Mouse (Mus musculus) embryo, embryonic 11 days (tissue): Measurements from ENCODE around the gene Tctex1d2.
"Not testable (repeated sequence)": the region's sequence is repeated elsewhere in the genome, so short reads cannot be mapped to it uniquely, and the experiment has no call there.

Experiments
- DNase-seq: peaks from one replicate; pipeline ENCODE4 v3.0.0-alpha.2; 2015

Gene Tctex1d2

DNA sequence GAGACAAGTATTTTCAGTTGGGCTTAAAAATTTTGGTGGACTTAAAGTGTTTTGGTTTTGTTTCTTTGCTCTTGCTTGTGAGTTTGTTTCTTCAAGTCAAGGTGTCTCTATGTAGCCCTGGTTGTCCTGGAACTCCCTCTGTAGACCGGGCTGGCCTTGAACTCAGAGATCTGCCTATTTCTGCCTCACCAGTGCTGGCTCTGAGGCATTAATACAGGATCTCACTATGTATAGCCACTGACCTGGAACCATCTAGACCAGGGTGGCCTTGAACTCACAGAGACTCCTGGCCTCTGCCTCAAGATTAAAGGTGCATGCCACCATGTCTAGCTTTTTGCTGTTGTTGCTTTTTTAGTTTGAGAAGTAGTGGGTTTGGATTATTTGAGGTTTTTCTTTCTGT, 12.4 kb downstream of the Tctex1d2 start:
- DNase-seq = no peak

DNA sequence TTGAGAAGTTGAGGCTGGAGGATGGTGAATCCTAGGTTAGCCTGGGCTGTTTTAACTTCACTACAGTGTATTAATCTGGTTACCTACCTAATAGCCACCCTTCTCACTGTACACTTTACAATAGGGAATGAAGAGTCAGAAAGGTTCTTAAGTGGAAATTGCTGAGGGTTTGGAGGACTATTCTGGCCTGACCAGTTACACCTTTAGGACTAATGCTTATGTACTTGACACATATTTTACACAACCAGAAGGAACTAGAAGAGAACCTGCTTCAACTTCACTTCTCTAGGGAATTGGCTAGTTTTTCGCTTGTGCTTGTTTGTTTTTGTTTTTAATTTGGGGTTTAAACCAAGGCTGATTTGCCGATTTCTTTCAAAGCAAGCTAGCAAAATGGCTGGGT, 13.6 kb downstream of the Tctex1d2 start:
- no peak for DNase-seq

DNA sequence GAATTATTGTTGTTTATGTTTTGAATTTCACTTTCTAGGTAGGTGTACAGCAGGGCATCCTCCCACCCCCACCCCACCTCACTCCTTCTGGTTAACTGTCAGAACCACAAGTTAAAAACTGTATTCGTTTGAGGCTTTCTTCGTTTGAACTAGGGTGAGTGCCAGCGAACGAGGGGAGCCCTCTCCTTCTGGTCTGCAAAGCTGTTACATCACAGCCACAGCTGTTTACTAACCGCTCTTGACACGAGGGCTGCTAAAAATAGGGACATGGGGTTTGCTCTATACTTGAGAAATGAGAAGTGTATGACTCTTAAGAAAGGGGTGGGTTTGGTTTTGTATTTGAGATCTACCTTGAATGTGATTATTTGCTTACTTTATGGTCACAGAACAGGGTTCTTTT, 14.6 kb downstream of the Tctex1d2 start:
- no peak for DNase-seq

DNA sequence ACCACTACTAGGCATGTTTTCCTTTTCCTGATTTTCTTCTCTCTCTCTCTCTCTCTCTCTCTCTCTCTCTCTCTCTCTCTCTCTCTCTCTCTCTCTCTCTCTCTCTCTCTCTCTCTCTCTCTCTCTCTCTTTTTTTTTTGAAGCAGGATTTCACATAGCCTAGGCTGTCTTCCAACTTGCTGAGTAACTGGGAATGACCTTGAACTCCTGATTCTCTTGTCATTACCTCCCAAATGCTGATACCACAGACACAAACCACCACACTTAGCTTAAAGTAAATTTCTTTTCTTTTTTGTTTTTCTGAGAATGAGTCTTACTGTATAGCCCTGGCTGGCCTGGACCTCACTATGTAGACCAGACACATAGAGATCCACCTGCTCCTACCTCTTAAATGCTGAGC, 15.2 kb downstream of the Tctex1d2 start:
- DNase-seq = no peak

DNA sequence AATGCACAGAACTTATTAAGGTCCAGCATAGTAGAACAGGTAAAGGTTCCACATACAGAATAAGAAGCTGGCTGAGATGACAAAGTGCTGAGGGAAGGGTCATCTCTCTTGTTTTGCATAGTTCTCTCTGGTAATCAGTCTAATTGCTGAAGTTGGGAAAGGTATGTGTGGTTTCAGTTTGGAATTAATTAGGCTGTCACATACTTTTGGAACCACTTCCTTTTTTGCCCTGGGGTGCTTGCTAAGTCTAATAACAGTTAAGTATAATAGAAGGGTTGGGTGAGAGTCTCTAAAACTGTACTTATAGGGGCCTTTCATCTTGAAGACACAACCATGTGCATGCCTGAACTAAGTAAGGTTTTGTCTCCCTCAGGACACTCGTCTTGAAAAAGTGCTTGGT, 17.2 kb downstream of the Tctex1d2 start:
- no peak for DNase-seq

DNA sequence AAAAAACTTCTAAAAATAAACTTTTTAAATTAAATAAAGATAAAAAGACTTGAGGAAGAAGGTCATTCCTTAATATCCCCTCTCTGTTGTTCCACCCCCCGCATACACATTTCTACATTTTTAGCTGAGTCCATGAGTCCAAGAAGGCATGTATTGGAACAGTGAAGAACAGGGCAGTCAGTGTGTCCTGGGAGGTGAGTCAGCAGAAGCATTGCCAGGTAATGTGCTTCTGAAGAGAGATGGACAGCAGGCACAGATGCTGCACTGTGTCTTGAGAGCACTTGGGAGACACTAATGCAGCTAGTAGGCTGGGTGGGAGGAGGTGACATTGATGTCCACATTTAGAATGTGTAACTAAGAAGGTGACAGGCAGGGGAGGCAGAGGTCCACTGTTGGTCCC, 17.8 kb downstream of the Tctex1d2 start:
- no peak for DNase-seq

DNA sequence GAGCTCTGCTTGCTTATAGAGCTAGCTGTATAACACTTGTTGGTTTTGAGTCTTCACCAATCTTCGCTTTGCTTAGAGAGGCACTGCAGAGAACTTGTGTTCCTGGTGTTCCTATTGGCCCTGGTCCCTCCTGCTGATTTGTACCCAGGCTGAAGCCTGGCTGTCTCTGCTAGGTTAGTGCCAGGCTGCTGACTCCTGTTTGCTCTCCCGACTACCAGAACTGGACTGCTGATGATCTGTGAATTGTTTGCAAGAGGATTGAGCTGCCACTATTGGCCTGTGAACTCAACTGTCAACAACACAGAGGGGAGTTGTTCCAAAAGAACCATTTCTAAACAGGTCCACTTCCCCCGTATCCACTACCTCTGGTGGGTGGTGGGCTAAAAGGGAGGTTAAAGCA, 21.9 kb downstream of the Tctex1d2 start:
- DNase-seq = no peak

DNA sequence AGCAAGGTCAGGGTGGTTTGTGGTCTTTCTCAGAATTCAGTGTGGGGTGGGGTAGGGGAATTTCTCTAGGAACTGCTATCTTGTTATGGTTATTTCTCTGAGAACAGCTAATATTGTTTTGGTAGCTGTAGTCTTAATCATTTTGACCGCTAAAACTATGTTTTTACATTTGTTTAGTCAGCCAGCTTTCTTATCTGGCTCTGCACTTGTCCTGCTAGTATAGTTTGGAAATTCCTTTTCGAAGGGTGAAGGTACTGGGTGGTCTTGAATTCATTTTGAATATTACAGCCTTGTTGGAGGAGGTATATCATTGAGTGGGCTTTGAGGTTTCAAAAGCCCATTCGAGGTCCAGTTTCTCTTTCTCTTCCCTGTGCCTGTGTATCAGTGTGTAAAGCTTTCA, 25.1 kb downstream of the Tctex1d2 start:
- not testable (repeated sequence) for DNase-seq

DNA sequence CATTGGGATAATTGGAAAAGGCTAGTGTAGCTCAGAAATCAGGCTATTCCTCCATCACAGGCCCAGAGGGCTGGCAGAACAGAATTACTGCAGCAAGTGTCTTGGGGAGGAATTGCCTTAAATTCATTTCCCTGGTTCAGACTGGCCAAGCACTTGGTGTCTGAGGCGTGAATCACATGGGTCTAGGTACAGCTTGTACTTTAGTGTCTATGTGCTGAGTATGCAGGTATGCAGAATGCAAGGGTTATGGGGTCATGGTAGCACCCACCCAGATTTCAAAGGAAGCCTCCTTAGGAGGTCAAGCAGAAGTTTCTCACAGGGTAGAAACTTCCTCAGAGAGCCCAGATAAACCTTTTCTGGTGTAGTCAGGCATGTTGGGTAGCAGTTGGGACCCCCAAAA, 26.1 kb downstream of the Tctex1d2 start:
- no peak for DNase-seq

DNA sequence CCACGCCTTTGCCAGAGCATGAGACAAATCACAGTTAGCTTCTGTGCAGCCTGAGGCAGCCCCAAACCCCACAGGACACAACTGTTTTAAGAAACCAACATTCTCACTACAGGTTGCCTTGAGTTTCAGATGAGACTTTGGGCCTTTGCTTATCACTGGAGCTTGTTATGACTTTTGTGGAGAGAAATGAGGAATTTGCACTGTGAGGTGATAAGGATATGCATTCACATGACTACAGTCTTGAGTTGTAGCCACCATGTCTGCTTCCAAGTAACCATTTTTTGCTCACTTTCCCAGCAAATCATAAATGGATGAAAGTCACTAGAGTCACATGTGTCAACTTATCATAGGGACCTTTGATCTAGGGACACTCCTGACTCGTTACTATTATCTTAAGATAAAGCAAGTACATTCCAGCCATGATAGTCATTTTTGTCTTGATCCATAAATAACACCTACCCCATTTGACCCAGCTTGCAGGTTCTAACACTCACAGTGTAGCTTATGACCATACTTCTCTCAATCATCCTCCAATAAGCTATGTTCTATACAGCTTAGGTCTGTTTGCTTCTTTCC, 27.1 kb downstream of the Tctex1d2 start:
- no peak for DNase-seq

DNA sequence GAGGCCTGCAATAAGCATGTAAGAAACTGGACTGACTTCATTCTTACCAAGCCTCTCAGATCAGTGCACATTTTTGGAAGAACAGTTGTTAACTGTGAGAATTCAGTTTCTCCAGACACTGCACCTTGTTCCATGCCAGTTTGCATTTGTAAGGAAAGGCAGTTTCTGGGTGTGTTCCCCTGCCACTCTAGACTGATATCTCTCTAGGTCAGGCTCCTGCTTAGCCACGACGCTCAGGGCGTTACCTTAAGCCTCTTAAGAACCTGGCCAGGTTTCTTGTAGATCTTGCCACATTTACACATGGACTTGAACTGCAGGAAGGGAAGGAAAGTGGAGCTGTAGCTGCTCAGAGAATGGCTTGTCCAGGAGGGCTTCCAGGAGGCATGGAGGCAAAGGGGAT, 30.2 kb downstream of the Tctex1d2 start:
- no peak for DNase-seq

DNA sequence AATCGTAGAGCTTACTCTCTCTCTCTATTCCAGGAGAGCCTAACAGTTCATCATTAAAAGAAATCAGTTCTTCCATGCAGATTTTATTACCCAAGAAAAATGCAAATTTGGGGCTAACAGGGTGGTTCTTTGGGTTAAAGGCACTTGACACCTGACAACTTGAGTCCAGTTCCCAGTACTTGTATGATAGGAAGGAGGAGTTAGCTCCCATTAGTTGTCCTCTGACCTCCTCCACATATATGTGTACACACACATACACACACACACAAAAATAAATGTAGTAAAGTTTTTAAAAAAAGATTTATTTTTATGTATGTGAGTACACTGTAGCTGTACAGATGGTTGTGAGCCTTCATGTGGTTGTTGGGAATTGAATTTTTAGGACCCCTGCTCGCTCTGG, 30.6 kb downstream of the Tctex1d2 start:
- no peak for DNase-seq

DNA sequence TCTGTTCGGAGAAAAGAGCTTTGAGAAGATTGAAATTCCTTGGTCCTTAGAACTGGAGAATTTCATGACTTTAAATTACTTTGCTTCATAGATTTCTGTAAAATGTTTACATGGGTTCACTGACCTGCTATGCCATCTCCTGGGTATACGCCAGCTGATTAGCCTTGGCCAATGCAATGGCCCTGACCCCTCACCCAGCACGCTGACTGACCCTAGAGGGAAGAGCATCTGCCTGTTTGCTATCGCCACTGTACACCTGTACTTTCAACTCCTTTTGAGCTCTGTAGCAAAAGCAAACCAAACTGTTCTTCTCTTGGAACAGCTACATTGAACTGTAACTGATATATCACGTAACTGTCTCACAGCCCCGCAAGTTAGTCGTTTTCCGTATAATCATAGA, 33.6 kb downstream of the Tctex1d2 start:
- no peak for DNase-seq

DNA sequence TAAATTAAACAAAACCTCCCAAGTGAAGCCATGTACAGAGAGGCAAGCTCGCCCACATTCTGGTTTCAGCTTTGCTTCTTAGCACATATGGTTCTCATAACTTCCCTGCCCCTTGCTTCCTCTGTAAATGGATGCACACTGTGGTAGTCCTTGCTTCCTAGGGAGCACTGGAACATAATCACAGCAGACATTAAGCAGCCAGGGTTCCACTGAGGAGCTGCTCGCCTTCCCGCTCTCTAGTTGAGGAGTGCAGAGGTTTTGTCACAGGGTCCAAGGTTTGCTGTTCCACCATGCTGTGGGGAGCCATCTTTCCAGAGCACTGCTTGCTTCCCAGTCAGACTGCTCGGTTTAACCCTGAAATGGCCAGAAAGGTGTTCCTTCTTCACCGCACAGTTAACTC, 35.1 kb downstream of the Tctex1d2 start:
- DNase-seq = peak; percentile 40

DNA sequence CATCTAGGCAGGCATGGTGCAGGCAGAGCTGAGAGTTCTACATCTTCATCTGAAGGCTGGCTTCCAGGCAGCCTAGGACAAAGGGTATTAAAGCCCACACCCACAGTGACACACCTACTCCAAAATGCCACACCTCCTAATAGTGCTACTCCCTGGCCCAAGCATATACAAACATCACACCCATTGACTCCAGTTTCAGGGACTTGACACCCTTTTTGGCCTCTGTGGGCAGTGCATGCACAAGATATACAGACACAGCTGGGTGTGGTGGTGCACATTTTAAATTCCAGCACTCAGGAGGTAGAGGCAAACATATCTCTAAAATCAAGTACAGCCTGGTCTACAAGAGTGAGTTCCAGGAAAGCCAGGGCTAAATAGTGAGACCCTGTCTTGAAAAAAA, 36.6 kb downstream of the Tctex1d2 start:
- no peak for DNase-seq

DNA sequence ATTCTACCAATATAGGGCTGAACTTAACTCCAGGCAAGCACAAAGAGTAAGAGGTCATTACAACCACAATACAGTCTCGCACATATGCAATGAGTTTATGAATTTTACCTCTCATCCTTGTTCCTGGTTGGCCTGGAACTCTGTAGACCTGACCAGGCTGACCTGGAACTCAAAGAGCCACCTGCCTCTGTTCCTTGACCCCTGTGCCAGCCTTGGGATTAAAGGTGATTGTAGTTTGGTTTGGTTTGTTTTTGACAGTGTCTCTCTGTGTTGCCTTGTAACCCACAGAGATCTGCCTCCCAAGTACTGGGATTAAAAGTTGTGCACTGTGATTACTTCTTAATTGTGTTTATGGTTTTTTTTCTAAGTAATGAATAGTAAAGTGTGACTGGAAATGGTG, 37.3 kb downstream of the Tctex1d2 start:
- DNase-seq = no peak

DNA sequence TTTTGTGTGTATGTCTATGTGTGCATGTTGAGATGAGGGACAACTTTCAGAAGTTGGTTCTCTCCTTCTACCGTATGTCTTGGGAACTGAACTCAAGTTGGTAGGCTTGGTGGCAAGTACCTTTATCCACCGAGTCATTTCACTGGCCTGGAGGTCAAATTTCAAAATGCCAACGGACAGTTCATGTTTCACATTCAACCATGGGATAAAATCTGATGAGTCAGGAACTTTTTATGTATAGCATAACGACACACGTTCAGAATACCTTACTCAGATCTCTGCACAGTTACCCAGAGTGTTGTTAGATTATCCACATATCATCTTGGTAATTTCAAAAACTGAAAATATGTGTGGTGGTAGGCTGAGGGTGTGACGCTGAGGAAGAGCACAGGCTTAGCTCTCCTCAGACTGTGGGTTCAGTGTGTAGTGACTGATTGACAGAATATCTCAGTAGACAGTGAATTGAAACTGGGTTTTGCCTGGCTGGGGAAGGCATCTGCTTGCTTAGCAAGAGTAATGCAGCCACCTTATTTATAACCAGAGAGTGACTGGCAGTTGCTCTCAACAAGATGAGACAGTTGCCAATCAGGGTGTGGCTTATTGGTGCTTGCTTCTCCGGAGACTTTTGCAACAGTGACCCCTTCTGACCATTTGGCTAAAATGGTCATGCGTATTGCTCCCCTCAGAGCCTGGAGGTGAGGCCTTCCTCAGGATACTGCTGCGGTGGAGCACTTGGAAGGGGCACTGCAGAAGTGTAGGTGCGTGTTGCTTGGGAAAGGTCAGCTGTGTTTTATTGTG, 38.3 kb downstream of the Tctex1d2 start:
- DNase-seq = peak; percentile 67

DNA sequence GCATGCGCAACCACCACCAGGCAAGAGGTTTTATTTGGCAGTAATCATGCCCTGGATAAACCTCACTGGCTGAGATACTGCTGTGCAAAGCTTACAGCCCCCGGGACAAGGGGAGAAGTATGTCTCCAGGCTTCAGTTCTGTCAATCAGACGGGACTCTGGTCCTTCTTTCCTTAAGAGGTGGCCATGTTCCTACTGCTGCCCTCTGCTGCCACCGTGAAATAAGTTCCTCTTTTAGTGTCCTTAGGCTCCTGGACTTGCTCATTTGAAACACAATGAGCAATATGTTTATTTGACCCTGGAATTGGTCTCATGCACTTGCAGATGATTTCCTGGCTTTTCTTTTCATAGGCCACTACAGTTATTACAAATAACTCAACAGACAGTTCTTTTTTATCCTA, 41.0 kb downstream of the Tctex1d2 start:
- DNase-seq = no peak

DNA sequence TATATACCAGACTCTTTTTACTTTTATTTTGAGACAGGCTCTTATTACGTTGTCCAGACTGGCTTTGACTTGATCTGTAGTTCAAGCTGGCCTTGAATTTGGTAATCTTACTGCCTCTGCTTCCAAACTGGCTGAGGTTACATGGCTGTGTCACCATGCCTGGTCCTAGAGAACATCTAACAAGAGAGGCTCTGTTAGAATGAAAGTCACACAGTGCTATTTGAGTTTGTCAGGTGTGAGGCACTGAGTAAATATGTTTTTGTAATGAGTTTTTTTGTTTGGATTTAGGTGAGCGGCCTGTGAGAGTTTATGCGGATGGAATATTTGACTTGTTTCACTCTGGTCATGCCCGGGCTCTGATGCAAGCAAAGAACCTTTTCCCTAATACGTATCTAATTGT, 42.2 kb downstream of the Tctex1d2 start:
- DNase-seq = no peak

DNA sequence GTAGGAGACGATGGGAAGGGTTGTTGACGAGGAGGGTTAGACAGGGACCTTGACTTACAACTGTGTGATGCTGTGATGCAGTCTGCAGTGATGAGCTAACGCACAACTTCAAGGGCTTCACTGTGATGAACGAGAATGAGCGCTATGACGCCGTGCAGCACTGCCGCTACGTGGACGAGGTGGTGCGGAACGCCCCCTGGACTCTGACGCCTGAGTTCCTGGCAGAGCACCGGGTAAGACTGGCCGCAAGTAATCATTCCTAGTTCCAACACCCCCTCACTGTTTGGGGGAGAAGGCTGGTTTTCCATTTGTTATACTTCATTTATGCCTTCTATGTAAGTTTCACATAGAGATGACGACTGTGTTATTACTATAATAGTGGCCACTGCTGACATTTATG, 43.4 kb downstream of the Tctex1d2 start:
- no peak for DNase-seq

DNA sequence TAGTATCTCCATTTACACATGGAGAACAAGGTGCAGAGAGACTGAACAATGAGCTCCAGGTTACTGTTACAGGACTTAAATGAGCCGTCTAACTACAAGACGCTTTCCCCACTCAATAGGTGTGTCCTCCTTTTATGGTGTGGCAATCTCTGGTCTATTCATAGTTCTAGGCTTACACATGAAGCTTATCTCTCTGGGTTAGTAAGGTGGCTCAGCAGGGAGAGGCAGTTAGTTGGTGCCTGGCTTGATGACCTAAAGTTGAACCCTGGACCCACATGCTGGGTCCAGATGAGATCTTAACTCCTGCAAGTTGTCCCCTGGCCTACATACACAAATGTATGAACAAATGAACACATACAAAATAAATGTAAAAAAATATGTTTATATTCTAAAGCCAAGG, 43.9 kb downstream of the Tctex1d2 start:
- DNase-seq = no peak

DNA sequence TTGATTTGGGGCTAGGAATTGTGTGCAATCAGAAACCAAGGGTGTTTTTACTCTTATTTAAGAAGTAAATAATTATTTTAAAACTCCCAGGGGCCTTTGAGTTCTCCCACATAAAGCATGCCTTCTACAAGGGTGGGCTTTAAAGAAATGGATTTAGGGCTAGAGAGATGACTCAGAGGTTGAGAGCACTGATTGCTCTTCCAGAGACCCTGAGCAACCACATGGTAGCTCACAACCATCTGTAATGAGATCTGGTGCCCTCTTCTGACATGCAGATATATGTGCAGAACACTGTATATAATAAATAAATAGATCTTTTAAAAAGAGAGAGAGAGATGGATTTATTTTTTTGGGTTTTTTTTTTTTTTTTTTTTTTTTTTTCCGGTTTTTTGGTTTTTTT, 45.4 kb downstream of the Tctex1d2 start:
- DNase-seq = no peak

DNA sequence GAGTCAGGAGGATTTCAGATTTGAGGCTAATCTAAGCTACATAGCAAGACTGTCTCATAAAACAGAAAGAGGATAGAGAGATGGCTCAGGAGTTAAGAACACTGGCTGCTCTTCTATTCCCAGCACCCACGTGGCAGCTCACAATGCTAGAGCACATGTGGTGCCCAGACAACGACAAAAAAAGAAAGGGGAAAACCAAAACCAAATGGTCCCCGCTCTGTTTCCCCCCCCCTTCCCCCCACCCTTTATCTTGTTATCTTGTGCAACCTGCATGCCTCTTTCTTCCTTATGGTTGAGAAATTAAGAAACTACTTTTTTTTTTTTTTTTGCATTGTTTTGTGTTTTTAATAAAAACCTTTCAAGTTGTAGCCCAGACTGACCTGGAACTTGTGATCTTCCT, 49.0 kb downstream of the Tctex1d2 start:
- DNase-seq = no peak

DNA sequence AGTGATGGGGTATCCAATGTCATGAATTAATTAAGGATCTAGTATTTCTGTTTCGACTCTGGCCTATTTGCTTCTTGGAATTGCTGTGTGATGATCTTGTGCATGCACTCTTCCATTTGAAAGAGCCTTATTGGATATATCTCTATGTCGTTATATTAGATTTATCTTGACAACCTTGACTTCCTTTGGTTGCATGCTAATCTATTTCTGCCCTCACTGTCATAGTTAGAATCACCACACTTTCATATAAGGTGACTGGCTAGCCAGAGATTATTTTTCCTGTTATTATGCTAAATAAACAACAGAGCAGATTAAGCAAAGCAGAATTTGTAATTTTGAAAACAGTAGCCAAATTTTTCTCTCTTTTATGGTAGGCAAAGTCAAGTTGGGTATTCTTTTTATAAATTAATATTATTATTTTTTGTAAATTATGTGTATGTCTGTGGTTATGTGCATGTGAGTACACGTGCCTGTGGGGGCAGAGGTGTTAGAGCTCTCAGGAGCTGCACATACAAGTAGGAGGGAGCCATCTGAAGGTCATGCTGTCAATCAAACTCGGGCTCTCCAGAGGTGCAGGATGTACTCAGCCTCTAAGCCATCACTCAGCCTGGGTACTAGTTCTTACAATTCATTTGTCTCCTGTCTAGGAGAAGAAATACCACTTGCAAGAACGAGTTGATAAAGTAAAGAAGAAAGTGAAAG, 50.1 kb downstream of the Tctex1d2 start:
- no peak for DNase-seq
